Mouse (Mus musculus) layer of hippocampus, adult 9-11 months (tissue): ENCODE results near the gene Slc46a3.
"Not testable (repeated sequence)": the region's sequence is repeated elsewhere in the genome, so short reads cannot be mapped to it uniquely, and the experiment has no call there.

Source experiments
- DNase-seq: peaks from one replicate; pipeline ENCODE4 v3.0.0; 2022

The Slc46a3 gene

DNA sequence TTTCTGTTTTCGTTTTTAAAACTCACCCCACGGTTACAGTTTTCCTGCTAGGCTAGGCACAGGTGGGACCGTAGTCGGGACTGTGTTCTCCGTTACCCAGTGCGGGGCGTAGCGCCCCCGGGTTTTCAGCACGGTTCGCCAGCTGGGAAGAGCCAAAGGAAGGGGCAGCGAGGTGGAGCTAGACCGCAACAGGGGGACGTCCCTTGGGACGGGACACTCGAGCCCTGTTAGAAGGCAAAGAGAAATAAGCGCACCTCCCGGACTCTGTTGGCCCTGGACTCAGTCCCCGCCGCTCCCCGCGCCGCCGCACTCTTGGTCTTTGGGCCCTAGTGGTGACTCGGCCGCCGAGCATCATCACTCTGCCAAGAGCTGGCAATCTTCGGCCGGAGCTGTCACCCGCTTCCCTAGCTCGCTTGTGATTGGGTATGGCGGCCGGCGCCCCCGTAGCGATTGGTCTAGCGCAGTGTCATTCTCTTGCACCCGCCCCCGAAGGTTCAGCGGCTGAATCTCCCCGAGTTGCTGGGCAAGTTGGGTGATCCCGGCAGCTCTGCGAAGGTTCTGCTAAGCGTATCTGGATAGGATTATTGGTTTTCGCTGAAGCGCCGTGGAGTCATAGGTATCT lies at the start of gene Slc46a3:
TSS of gene Slc46a3 (minus strand) at position 361 of the 622 bp plus-strand sequence.
- DNase-seq: peak; percentile 93

DNA sequence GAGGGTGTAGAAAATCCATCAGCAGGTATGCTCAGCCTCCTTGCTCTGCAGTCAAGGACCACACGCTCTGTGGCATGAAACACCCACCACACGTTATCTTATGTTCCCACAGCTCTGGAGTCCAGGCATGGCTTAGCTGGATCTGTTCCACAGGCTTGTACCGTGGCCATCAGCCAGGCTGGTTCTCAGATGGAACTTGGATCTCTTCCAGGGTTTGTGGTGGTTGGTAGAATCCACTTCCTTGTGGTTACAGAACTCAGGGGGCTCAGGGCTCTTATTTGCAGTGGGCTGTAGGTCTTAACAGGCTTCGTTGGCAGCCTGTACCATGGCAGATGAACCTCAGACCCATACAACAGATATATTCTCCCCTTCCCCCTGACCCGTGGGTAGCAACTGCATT lies 44.6 kb upstream of the Slc46a3 start:
- DNase-seq: no peak

DNA sequence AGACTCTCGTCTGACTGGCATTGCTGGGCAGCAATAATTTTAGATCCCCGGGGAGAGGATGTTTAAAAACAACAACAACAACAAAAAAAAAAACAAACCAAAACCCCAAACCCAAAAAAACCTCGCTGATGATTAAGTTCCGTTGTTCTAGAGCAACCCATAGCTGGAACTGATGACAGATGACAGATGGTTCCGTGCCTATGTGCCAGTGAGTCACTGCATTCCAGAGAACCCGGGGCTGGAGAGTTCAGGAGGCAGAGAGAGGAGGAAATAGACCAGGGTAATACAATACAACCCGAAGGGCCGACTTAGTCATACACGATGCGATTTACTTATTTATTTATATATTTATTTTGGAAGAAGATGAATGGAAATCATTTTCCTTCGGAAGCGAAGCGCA lies 40.5 kb upstream of the Slc46a3 start:
- DNase-seq: no peak

DNA sequence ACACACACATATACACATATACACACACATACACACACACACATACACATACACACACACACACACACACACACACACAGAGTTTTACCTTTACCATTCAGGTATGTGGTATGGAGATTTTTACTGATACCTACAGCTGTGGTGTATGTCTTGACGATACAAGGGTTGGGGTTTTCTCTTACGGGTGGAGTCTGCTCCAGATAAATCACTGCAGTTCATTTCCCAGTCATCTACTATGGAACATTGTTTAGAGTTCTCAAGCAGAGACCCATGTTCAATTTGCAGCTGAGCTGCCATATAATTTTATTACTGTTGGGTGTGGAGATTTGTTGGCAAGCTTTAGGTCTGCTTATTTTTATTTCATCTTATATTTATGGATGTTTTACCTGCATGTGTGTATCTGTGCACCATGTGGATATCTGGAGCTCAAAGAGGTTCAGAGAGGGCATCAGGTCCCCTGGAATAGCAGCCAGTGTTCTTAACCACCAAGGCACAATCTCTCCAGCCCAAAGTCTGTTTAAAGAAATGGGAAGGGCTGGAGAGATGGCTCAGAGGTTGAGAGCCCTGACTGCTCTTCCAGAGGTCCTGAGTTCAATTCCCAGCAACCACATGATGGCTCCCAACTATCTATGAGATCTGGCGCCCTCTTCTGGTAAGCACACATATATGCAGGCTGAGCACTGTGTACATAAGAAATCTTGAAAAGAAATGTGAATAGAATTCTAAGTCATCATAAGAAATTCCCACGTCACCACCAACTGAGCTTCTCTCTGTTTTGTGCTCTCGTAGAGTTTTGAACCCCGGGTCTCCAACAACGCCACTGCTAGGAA lies 34.3 kb upstream of the Slc46a3 start:
- no peak for DNase-seq

DNA sequence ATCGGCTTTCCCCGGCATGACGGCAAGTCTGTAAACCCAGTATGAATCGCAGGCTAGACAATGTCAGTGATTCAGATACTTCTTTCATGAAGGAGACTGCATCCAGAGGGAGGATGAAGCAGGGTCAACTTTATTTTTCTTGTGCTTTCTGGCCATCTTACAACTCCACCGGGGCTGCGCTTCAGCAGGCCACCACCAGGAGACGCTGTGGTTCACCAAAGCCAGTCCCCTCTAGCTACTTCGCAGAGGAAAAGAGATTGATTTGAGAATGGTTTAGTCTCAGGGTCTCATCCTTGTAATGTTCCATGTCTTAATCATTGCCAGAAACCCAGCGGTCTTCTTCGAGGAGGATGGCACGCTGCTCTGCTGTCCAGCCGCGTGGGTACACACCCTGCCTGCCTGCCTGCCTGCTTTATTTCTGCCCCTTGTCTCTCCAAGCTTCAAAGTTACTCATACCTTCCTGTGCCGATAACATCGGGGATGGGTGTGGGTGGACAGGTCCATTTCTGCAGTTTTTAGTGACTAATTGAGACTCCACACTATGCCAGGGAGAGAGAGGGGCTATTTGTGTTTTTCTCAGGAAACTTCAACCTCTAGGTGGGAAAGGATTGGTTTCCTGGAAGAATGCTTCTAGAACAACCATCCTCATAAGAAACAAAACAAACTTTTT lies 31.5 kb upstream of the Slc46a3 start:
- DNase-seq: no peak

DNA sequence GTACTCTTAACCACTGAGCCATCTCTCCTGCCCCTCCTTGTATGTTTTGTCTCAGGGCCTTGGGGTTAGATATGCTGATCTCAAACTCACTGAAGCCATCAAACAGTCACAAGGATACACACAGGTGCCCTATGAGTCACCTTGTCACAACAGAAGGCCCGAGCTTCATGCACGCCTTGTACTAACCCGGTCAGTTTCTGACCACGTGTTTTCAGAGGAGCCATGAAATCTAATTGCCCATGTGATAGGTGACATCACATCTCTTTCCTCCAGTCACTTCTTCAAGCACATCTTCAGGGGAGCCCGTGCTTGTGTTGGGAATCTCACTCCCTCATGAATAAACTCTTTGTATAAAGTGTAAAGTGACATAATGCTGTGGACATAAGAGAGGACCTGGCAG lies 30.0 kb upstream of the Slc46a3 start:
- DNase-seq: no peak

DNA sequence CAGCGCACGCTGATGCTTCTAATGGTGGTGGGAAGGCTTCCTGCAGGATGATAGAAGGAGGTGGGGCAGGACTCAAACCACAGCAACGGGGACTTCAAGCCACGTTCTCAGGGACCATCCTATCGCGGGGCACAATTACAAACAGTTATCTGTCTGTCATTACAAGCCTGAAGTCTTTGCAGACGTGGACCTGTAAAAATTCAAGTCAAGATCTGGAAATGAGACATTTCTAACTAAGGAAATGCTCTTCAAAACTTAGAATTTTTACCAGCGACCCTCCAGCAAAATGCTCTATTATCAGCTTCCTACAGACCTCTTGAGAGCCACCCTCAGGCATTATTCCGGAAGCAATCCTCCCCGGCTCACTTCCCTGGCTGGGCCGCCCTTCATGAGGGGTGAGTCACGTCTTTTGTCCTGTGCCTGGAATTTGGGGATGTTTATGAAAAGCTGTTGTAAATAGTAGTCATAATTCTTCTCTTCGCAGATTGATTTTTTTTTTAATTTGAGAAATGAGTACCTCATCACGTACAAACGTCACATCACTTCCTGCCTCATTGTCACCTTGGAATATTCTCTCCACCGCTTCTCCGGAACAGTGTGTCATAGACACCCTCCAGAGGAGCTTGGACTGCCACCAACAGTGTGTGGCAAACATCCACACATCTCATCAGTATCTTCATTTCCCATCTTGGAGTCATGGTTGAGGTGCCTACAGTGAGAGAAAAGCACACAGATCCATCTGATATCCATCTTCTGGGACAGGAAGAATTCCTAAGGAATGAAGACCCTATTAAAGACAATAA lies 23.6 kb upstream of the Slc46a3 start:
- no peak for DNase-seq

DNA sequence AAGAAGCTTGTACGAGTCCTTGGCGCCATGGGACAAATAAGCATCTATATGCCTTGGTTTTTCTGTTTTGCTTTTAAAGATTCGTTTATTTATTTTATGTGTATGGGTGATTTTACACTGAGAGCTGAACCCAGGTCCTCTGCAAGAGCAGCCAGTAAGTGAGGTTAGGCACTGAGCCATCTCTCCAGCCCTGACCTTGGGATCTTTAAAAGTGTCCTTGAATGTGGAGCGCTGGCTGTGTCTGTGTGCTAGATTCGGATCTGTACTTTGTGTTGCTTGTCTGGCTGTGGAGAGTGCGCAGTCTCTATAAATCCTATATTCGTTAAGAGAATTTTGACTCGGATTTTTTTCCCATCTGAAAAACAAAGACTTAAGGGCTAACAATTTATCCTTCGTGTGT lies 21.6 kb upstream of the Slc46a3 start:
- no peak for DNase-seq

DNA sequence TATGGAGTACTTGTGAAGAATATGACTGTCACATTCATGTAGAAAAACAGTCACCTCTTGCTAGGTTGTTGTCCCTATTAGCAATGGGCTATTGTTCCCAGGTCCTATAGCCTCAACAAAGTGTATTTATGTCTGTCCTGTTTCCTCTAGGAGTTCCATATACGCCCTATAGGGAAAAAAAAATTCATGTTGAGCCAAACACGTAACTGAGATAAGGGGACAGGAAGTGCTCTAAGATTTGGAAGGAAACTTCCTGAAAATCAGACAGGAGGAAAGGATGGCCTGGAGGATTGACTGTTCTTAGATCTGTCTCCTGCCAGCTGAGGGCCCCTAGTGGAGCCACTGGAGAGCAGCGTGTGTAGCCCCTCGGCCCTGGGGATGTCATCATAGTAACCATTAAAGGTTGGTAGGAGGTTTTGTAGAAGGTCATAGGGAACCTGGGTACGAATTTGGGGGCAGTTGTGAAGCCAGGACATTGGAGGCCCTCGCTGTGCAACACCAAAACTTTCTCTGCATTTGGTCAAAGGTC lies 20.5 kb upstream of the Slc46a3 start:
- DNase-seq: no peak

DNA sequence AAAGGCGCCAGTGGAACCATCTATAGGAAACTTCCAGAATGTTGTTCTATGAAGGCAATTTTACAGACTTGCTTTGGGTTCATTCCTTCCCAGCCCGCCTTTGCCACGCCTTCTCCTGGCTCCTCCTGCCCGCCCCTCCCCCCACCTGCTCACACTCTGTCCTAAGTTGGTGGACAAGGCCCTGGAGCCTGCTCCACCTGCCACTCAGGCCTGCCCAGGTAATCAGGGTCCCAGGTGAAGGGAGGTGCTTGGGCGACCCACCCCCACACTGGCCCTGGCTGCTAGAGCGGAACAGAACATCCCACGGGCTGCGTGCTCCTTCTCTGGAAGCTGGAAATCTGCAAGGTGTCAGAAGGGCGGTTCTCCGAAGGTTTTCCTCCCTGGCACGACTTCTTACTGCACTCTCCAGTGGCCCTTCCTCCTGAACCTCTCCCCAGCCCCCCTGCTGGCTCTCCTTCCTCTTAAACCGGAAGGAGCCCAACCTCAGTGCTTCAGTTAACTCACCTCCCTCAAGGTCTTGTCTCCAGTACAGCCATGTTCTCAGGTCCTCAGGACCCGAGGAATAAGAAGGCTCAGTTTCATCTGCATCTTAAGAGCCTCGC lies 18.7 kb upstream of the Slc46a3 start:
- DNase-seq: no peak

DNA sequence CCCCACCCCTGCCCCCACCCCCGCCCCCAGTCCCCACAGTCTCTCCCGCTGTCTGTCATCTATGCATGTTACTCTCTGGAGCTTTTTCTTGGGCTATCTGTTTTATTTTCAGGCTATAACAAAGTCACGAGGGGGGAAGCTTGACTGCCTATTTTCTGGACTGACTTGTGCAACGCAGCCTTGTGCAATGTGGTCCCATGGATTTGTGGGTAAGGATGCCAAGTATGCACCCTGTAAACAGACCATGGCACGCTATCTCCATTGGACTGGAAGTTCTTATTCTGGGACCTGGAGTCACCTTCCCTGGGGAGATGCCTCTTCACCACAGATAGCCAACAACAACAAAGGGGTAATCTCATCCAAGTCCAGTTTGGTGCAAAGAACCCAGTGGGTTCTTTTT lies 17.1 kb upstream of the Slc46a3 start:
- DNase-seq: peak; percentile 51

DNA sequence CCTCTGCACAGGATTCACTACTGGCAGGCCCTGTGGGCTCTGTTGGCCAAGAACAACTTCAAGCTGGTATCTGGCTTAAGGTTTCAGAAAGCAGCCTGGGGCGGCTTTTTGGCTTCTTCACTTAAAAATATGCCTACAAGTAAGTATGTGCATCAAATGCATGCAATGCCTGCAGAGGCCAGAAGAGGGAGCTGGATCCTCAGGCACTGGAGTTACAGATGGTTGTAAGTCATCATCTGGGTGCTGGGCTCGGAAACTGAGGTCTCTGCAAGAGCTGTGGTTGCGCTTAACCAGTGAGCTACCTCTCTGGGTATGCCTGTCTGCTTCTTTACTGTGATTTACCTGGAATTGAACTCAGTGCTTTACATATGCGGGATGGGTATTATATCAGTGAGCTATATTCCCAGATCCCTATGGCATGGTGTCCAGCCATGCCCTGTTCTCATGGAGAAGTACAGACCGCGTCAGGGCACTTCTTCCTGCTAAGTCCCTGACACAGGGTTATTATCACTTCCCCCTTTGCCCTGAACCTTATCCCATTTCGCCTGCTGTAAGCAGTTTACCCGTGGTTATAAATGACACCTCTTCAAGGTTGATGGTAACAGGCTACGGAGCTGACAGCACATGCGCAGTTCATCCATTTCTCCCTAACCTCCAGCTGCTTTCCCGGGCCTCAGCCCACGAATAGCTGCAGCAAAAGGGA lies 16.3 kb upstream of the Slc46a3 start:
- DNase-seq: no peak

DNA sequence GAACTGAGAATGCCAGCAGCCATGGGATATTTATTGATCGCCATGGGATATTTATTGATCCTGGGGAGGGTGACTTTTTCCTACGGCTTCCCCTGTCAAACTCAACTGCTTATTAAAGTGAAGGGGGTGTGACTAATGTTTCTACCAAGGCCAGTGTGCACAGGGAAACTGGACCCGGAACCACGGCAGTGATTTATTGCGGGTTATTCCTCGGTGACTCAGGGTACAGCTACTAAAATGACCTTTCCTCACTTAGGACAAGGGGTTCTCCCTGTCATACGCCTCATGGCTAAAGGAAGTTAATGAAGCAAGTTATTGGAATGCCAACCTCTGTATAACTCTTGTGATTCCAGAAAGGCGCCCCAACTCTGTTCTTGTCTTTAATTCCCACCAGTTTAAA lies 13.2 kb upstream of the Slc46a3 start:
- DNase-seq: no peak

DNA sequence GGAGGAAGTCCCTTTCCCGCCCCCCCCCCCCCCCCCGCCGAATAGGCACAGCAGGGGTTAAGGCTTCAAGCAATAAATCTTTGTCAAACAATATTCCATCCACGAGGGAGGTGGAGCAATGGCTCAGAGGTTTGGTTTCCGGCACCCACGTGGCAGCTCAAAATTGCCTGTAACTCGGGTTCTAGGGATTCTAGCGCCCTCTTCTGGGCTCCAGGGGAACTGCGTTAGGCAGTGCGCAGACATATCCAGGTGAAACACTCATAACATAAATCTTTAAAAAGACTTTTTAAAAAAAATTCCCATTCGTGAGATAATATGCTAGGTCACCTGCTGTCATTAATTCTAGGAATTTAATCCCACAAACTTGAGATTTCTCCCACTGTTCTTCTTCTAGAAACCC lies 12.5 kb upstream of the Slc46a3 start:
- DNase-seq: no peak

DNA sequence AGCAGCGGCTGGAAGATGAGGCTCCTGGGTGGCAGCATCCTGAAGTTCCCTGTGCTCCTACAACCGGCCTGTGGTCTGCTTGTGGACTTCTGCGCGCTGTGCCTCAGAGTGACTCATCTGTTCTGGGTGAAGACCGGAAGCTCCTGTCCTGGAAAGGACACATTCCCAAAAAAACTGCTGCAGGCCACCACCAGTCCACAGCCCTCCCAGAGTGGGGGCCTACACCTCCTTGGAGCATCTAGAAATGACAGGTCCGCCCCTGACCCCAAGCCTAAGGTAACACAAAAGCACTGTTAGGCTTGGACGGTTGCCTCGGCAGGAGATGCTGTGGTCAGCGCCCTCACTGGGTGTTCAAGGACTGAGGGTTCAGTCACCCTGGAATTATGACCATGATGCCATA lies 8.6 kb upstream of the Slc46a3 start:
- no peak for DNase-seq

DNA sequence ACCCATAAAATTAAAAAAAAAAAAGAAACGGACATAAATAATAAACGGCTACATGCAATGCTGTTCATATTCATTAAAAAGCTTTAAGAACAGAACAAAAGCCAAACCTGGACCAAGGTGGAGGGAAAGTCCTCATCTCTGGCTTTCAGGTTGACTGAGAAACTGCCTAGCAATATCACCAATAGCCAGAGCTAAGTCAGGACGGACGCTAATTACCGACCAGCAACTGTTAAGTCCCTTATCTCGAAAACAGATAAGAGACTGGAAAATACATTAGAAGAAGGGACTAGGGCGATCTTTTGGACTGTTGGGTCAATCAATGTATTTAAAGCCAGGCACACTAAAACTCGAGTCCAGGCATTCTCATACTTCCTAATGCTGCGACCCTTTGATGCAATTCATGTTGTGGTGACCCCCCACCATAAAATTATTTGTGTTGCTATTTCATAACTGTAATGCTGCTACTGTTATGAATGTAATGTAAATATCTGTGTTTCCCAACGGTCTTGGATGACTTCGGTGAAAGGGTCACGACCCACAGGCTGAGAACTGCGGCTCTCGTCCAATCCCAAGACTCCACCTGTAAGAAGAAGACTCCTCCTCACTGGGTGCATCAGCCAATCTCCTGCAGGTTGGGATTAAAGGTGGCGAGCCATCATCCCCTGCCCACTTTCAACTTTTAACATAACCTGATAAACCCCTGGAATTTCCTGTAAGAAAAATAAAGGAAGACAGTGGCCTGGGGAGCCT lies 7.6 kb upstream of the Slc46a3 start:
- DNase-seq: no peak

DNA sequence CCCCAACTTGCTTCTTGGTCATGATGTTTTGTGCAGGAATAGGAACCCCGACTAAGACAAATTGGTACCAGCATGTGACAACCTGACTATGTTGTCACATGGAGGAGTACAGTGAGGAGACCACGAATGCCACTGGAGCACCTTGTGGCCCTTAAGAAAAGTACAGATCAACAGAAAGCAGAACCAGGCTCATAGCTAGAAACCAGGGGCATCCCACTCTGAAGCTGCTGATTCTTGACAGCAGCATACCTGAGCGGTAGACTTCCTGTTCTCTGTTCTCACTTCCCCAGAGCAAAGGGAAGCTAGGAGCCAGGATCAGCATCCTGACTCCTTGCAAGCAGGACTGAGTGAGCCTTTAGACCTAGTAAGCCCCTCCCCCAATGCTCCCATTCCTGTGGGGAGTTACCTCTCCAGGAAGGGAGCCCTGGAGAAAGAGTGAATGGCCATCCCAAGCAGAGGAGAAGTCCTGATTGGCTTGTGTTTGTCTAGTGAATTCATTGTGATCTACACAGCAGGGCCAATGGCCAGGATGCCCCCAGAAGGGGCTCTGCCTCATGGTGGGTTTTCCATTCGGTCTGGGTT lies 4.4 kb upstream of the Slc46a3 start:
- DNase-seq: no peak

DNA sequence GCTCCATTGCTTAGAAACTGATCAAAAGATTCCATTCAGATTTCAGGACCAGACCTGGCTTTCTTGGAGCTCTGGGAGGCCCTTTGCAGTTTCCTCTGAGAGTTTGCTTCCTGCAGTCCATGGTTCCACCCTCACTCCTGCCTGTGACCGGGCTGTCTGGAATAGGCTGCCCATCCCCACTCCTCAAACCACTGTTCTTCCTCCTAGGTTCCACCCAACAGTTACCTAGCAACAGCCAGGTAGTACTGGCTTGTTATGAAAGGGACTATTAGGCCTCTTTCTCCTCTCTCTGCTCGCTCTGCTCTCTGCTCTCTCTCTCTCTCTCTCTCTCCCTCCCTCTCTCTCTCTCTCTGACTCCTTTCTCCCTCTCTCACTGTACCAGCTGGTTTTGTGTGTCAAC lies 3.6 kb upstream of the Slc46a3 start:
- no peak for DNase-seq

DNA sequence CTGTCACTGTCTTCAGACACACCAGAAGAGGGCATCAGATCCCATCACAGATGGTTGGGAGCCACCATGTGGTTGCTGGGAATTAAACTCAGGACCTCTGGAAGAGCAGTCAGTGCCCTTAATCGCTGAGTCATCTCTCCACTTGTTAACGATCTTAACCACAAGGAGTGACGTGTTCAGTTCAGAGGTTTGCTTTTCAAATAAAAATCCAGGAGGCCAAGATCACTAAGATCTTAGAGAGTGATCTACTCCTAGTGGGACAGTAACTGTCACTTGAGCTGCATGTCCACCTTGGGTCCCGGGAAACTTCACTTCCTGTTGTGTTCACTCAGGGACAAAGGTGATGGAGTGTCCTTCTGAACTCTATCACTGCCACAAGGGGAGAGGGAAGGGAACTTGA lies 1.9 kb upstream of the Slc46a3 start:
- DNase-seq: not testable (repeated sequence)

DNA sequence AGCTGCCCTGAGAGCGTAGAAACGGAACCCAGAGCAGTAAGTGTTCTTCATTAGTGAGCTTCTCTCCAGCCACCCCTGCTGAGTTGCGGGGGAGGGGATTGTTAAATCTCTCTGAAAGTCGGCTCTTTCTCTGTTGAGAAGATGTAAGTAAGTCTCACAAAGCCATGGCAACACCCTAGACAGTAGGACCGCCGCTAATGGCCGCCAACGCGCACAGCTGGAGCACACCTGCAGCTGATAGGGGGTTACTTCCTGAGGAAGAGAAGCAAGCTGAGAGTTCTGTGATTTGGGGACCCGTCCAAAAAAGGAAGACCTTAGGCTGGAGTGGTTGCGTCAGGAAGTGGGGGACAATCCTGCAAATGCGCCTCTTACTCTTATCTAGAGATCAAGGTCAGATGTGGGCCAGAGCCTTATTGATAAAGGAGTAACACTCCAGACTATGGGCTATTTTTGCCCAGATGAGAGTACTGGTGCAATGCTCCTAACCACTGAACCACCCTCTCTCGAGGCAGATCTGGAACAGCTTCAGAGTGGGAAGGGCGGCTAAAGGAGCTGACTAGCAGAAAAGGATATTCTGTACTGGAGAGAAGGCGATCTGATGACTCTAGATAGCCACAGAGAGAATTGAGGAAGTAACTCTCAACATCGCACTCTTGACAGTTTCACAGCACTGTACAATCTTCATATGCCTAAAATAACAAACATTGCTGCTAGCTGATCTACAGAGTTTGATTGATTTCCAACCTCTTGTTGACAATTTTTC lies 1.0 kb upstream of the Slc46a3 start:
- DNase-seq: peak; percentile 30
